ENCODE assay signal across 17 mouse cellular contexts in genomic region chr9:46172953-46173352, GRCm38 (mm10). TPM values are rescaled to one million over a fixed set of nuclear protein-coding genes. Genes with fewer than 3 reads are reported as not detected.
DNase-seq lines count a peak whose midpoint lies in the region; ATAC-seq and TF ChIP-seq lines count a peak whose summit lies in the region.
"Had no signal": no experiment of that assay in that cellular context is flagged by ENCODE, and none has a peak within 500 bp of the region (broad histone marks: within the 10 kb centered on the region; RNA-seq: fewer than 3 reads in every experiment).

No protein-coding gene starts in this region.

- H3K27ac ChIP-seq in lung, embryonic 14.5 days (ENCODE audit: low read depth): 0 out of 2 replicates have a peak overlapping the region, but pooled peaks have one; percentile 13
- H3K27ac ChIP-seq in bone marrow macrophage, adult 2 months (ENCODE audit: insufficient read depth, low read depth, low read length): peak overlapping the region; percentile 32; the same call in 1 of the 2 replicates
- peak overlapping the region; percentile 34 for H3K27ac ChIP-seq in macrophage
- H3K27ac ChIP-seq in forebrain, embryonic 16.5 days (ENCODE audit: low read length): no peak overlapping the region
- H3K27ac ChIP-seq: heart, embryonic 13.5 days; liver, embryonic 12.5 days had no signal

- no peak for TF ChIP-seq POLR2A in bone marrow macrophage, adult 2 months (IDR thresholded peaks at IDR 0.05; ENCODE audit: borderline replicate concordance, low read depth, low read length)

- WGBS in lung, embryonic 14.5 days: 15% methylated on average over 2 of the region's 2 CpGs
- WGBS in macrophage (ENCODE audit: missing documents): 8% methylated on average over 2 of the region's 2 CpGs
- WGBS in forebrain, embryonic 16.5 days: 70% methylated on average over 2 of the region's 2 CpGs

- no peaks in the 10 kb centered on the region for H3K79me2 ChIP-seq in macrophage (ENCODE audit: inconsistent target)

- no peaks in the 10 kb centered on the region for H3K27me3 ChIP-seq in lung, embryonic 14.5 days (ENCODE audit: insufficient read depth, low read length)
- H3K27me3 ChIP-seq in forebrain, embryonic 16.5 days (replicated peaks; ENCODE audit: control insufficient read depth, insufficient read depth, low read length): no peaks in the 10 kb centered on the region
- H3K27me3 ChIP-seq: heart, embryonic 13.5 days; liver, embryonic 12.5 days had no signal

- no peaks in the 10 kb centered on the region for H3K9me3 ChIP-seq in lung, embryonic 14.5 days (ENCODE audit: low read depth, low read length)
- no peaks in the 10 kb centered on the region for H3K9me3 ChIP-seq in forebrain, embryonic 16.5 days (ENCODE audit: control insufficient read depth, low read length)
- H3K9me3 ChIP-seq: heart, embryonic 13.5 days; liver, embryonic 12.5 days had no signal

- DNase-seq in lung, embryonic 14.5 days: peak; percentile 49
- DNase-seq in lung, postnatal 4 days: no peak
- DNase-seq in CD4-positive helper T cell, adult 2 months (ENCODE audit: low read depth, low spot score): peak; percentile 78
- DNase-seq in embryo, embryonic 10.5 days (ENCODE audit: low spot score): no peak
- DNase-seq in T-cell, adult 2 months (ENCODE audit: low spot score): no peak
- DNase-seq: cerebellum, adult 11 months; gastrocnemius, postnatal 36 days; kidney, postnatal 36 days; retina, postnatal 1 day had no signal

- H3K9ac ChIP-seq in lung, embryonic 14.5 days: no peak overlapping the region
- H3K9ac ChIP-seq in forebrain, embryonic 16.5 days (replicated peaks; ENCODE audit: low read depth, low read length): no peak overlapping the region
- H3K9ac ChIP-seq: heart, embryonic 13.5 days; liver, embryonic 12.5 days had no signal

- 0 out of 2 replicates have a peak, but pooled peaks have one; percentile 30 for ATAC-seq in lung, embryonic 14.5 days (ENCODE audit: insufficient read depth)
- ATAC-seq in forebrain, embryonic 16.5 days: no peak
- ATAC-seq: liver, embryonic 12.5 days had no signal

- H3K4me3 ChIP-seq in lung, embryonic 14.5 days (ENCODE audit: low read depth, low read length): no peak overlapping the region
- no peak overlapping the region for H3K4me3 ChIP-seq in bone marrow macrophage, adult 2 months (ENCODE audit: insufficient read depth, low read length)
- no peak overlapping the region for H3K4me3 ChIP-seq in macrophage (ENCODE audit: inconsistent target)
- H3K4me3 ChIP-seq in forebrain, embryonic 16.5 days (replicated peaks; ENCODE audit: low read length): no peak overlapping the region
- H3K4me3 ChIP-seq: erythroblast, embryonic 14.5 days; heart, embryonic 13.5 days; liver, embryonic 12.5 days had no signal

- no peak overlapping the region for H3K4me2 ChIP-seq in lung, embryonic 14.5 days
- H3K4me2 ChIP-seq in forebrain, embryonic 16.5 days (ENCODE audit: low read length): no peak overlapping the region
- H3K4me2 ChIP-seq: heart, embryonic 13.5 days; liver, embryonic 12.5 days had no signal

- no peak for TF ChIP-seq CTCF in lung, embryonic 14.5 days (IDR thresholded peaks at IDR 0.05; ENCODE audit: low read depth)
- TF ChIP-seq CTCF in bone marrow macrophage, adult 2 months (IDR thresholded peaks at IDR 0.05; ENCODE audit: low read depth, low read length): no peak

- no peaks in the 10 kb centered on the region for H3K4me1 ChIP-seq in lung, embryonic 14.5 days (ENCODE audit: insufficient read depth)
- peaks cover 64% of the 10 kb centered on the region for H3K4me1 ChIP-seq in bone marrow macrophage, adult 2 months (ENCODE audit: control insufficient read depth, insufficient read depth, low read length)
- H3K4me1 ChIP-seq in forebrain, embryonic 16.5 days (replicated peaks; ENCODE audit: control insufficient read depth, insufficient read depth, low read length): no peaks in the 10 kb centered on the region

- H3K36me3 ChIP-seq in lung, embryonic 14.5 days (ENCODE audit: insufficient read depth): no peaks in the 10 kb centered on the region; the same call in 1 of the 2 replicates
- peaks cover 4% of the 10 kb centered on the region; the same call in 1 of the 2 replicates for H3K36me3 ChIP-seq in macrophage (ENCODE audit: inconsistent target)
- no peaks in the 10 kb centered on the region for H3K36me3 ChIP-seq in forebrain, embryonic 16.5 days (ENCODE audit: control insufficient read depth, insufficient read depth)

RNA-seq across cellular contexts. Expression of gene Apoa1, which starts 55.4 kb away (rescaled TPM):
- polyA plus RNA-seq in lung, embryonic 14.5 days (2014; fragmentation: Nextera tagmentation; extraction: Ambion mirVana): 0.80 and 2.0 TPM in 2 replicates
- not detected in 2 replicates for polyA plus RNA-seq in bone marrow macrophage, adult 2 months (2012; ENCODE audit: insufficient read depth, insufficient read length, missing spikeins)
- 1 to 10 TPM in 1 of 26 experiments, not detected in 25; 1.4 TPM for total RNA-seq in macrophage (2018; cell fraction: chromatin; rRNA removed)
- total RNA-seq in macrophage (2018; cell fraction: cytosol; rRNA removed): not detected
- 1 to 10 TPM in 1 of 26 experiments, not detected in 25; 1.9 TPM for total RNA-seq in macrophage (2018; cell fraction: nucleus; rRNA removed)
- not detected in 3 replicates for polyA plus RNA-seq in macrophage (2018)
- 1.4 and 1.5 TPM in 2 replicates for polyA plus RNA-seq in forebrain, embryonic 16.5 days (2015; fragmentation: Nextera tagmentation; extraction: Ambion mirVana)
- total RNA-seq: common myeloid progenitor, adult 5-6 weeks; hematopoietic stem cell, adult 5-6 weeks had no signal

Comparison
In these comparisons a context has a peak if more than half of its experiments do, and no peak if none do; other contexts are left out.
1. DNase-seq: peak in lung, embryonic 14.5 days (single experiment) and CD4-positive helper T cell, adult 2 months (single experiment); none in lung, postnatal 4 days (0 of 2), embryo, embryonic 10.5 days (single experiment) and T-cell, adult 2 months (single experiment).